In the genomic region with DNA sequence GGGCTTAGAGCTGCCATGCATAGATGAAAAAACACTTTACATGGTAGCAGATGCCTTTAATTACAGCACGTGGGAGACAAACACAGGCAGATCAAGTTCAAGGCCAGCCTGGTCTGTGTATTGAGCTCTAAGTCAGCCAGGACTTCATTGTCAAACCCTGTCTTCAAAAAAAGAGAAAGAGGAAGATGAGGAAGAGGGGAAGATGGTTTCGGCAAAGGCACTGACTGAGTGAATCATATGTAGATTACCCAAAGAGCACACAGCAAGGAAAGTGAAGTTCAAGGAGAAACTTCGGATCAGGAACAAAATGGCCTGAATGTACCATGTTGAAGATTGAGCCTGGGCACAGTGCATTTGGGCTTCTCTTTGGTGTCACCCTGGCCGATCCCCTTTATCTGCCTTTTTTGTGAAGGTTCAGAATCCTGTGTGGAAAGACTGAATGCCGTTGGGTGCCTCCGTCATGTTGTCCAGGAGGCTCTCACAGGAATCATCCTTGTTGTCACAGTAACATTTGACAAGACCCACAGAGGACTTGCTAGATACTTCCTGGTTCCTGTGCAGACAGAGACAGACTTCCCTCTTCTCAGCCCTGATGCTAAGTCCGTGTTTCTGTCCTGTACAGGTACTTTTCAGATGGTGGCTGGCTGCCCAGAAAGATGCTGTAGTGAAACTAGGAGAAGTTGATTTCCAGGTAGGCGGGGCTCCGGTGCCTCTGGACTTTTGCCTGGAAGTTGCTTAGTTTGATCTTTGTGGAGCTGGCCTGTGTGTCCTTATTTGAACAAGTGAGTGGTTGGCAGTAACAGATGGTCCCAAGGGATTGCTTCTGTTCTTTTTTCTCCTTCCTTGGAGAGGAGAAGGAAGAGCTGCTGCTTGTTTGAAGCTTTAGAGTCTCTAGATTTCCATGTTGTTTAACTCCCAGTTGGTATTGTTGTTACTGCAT, we compare ENCODE assay signal across 10 mouse cellular contexts.
A peak's percentile ranks its signal among the peaks of the same experiment; 100 is the strongest.
DNase-seq lines count a peak whose midpoint lies in the region; ATAC-seq and TF ChIP-seq lines count a peak whose summit lies in the region.
"Had no signal": no experiment of that assay in that cellular context is flagged by ENCODE, and none has a peak within 500 bp of the region (broad histone marks: within the 10 kb centered on the region; RNA-seq: fewer than 3 reads in every experiment).

No protein-coding gene starts in this region.

- intact Hi-C loops in gastrocnemius, adult 2 months (cut with DNase I) = no loop called here

- no peaks in the 10 kb centered on the region for H3K27me3 ChIP-seq in midbrain, embryonic 16.5 days (ENCODE audit: control insufficient read depth, insufficient read depth, low read depth, low read length)
- no peaks in the 10 kb centered on the region for H3K27me3 ChIP-seq in forebrain, embryonic 11.5 days (ENCODE audit: control insufficient read depth, insufficient read depth, low read length)
- H3K27me3 ChIP-seq: liver, embryonic 13.5 days had no signal

- H3K9ac ChIP-seq in midbrain, embryonic 16.5 days (ENCODE audit: low read depth, low read length) = no peak overlapping the region
- no peak overlapping the region for H3K9ac ChIP-seq in forebrain, embryonic 11.5 days (ENCODE audit: low read length)
- H3K9ac ChIP-seq: liver, embryonic 13.5 days had no signal

- ATAC-seq in megakaryocyte-erythroid progenitor cell, adult 5-6 weeks (replicated peaks; ENCODE audit: low FRiP score, low TSS enrichment, poor library complexity, severe bottlenecking) = no peak
- ATAC-seq in midbrain, embryonic 16.5 days = no peak
- ATAC-seq in forebrain, embryonic 11.5 days (replicated peaks; ENCODE audit: low FRiP score) = no peak

- DNase-seq in gastrocnemius, adult 2 months = peak; percentile 33
- no peak for DNase-seq in gastrocnemius, adult 18-20 months (ENCODE audit: low spot score)
- DNase-seq in 3T3-L1 (ENCODE audit: low read depth, low spot score) = peak; percentile 58
- peak; percentile 93 for DNase-seq in kidney, adult 9 months
- DNase-seq in lung, postnatal 4 days = peak; percentile 34 to 58
- DNase-seq in forebrain, embryonic 11.5 days (ENCODE audit: low spot score) = no peak
- DNase-seq: liver, embryonic 13.5 days had no signal

- no peaks in the 10 kb centered on the region for H3K4me1 ChIP-seq in midbrain, embryonic 16.5 days (ENCODE audit: control insufficient read depth, insufficient read depth, low read length)
- no peaks in the 10 kb centered on the region for H3K4me1 ChIP-seq in forebrain, embryonic 11.5 days (replicated peaks; ENCODE audit: control insufficient read depth, insufficient read depth, low read length)

- WGBS in midbrain, embryonic 16.5 days = 94% methylated on average over 9 of the region's 9 CpGs
- 88% methylated on average over 9 of the region's 9 CpGs for WGBS in forebrain, embryonic 11.5 days

- H3K4me3 ChIP-seq in gastrocnemius, adult 2 months = no peak overlapping the region
- no peak overlapping the region for H3K4me3 ChIP-seq in midbrain, embryonic 16.5 days (ENCODE audit: low read depth, low read length)
- H3K4me3 ChIP-seq in forebrain, embryonic 11.5 days (ENCODE audit: low read depth, low read length) = no peak overlapping the region
- H3K4me3 ChIP-seq: heart, adult 2 months; liver, embryonic 13.5 days had no signal

- H3K4me2 ChIP-seq in midbrain, embryonic 16.5 days (ENCODE audit: low read length) = no peak overlapping the region
- H3K4me2 ChIP-seq in forebrain, embryonic 11.5 days (ENCODE audit: low read depth, low read length, severe bottlenecking) = no peak overlapping the region
- H3K4me2 ChIP-seq: liver, embryonic 13.5 days had no signal

- H3K36me3 ChIP-seq in midbrain, embryonic 16.5 days (ENCODE audit: control insufficient read depth, insufficient read depth, low read length) = no peaks in the 10 kb centered on the region
- no peaks in the 10 kb centered on the region for H3K36me3 ChIP-seq in forebrain, embryonic 11.5 days (ENCODE audit: control insufficient read depth, insufficient read depth, low read length)
- H3K36me3 ChIP-seq: liver, embryonic 13.5 days had no signal

- H3K27ac ChIP-seq in gastrocnemius, adult 2 months = no peak overlapping the region; the same call in 1 of the 2 replicates
- H3K27ac ChIP-seq in midbrain, embryonic 16.5 days (ENCODE audit: low read length) = no peak overlapping the region
- H3K27ac ChIP-seq in forebrain, embryonic 11.5 days (ENCODE audit: low read depth, low read length) = no peak overlapping the region
- H3K27ac ChIP-seq: heart, adult 2 months; liver, embryonic 13.5 days had no signal

- no peak for TF ChIP-seq CTCF in gastrocnemius, adult 2 months (IDR thresholded peaks at IDR 0.05)

- no peaks in the 10 kb centered on the region for H3K9me3 ChIP-seq in midbrain, embryonic 16.5 days (replicated peaks; ENCODE audit: control insufficient read depth, low read length, poor library complexity, severe bottlenecking)
- no peaks in the 10 kb centered on the region for H3K9me3 ChIP-seq in forebrain, embryonic 11.5 days (ENCODE audit: control insufficient read depth, low read length)
- H3K9me3 ChIP-seq: liver, embryonic 13.5 days had no signal

Comparison
In these comparisons a context has a peak if more than half of its experiments do, and no peak if none do; other contexts are left out.
1. DNase-seq: peak in gastrocnemius, adult 2 months (single experiment), 3T3-L1 (single experiment), kidney, adult 9 months (single experiment) and lung, postnatal 4 days (2 of 2); none in gastrocnemius, adult 18-20 months (single experiment) and forebrain, embryonic 11.5 days (single experiment).